Mouse (Mus musculus) heart, adult 2 months (tissue): ENCODE results near the gene Ablim2.

ENCODE experiments used
- CTCF ChIP-seq: fragments of 200-600 bp; IDR thresholded peaks from 2 replicates; pipeline ENCODE4 v1.8.1; 2022; ENCODE audit warnings: antibody characterized with exemption, mild to moderate bottlenecking, moderate library complexity
- EP300 ChIP-seq: fragments of 200-500 bp; IDR thresholded peaks from 2 replicates; pipeline ENCODE4 v1.6.1; 2011; ENCODE audit warnings: low read depth, low read length, control low read depth; ENCODE audit not compliant: insufficient read depth
- POLR2A ChIP-seq: fragments of 200-500 bp; IDR thresholded peaks from 2 replicates; pipeline ENCODE4 v1.6.1; 2011; ENCODE audit warnings: mild to moderate bottlenecking, low read depth, low read length, control low read depth; ENCODE audit not compliant: insufficient read depth

DNA sequence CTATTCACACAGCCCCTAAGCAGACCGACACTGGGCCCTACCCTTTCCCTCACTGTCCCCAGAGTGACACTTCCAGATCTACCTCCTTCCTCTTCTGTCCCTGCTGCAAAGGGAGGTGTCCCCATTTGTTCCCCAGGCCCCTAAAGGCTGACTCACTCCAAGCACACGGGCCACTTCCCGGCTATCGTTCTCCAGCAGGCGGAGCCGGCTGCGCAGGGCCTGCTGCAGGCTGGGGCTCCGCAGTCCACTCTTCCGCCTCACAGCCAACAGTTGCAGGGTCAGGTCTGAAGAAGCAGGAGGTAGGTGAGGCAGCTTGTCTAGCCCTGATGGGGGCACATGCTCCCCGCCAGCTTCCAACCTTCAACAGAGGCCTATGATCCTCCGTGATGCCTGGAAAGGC, 38.9 kb upstream of the Ablim2 start:
- TF ChIP-seq POLR2A, result no peak
- TF ChIP-seq CTCF, result no peak
- TF ChIP-seq EP300, result no peak
